Mouse (Mus musculus) E14TG2a.4 (cell line): ENCODE data around the gene 4930470P17Rik.

Experiments
- CTCF ChIP-seq: conservative IDR thresholded peaks from 2 replicates; pipeline ENCODE4 v1.5.1; 2014; ENCODE audit warnings: low read length
- NANOG ChIP-seq: IDR thresholded peaks from 2 replicates; pipeline ENCODE4 v1.6.1; 2014; ENCODE audit warnings: borderline replicate concordance, low read length, mixed read lengths
- POU5F1 ChIP-seq: IDR thresholded peaks from 2 replicates; pipeline ENCODE4 v1.6.1; 2014; ENCODE audit warnings: low read length, borderline replicate concordance

- TF ChIP-seq CTCF = no peak
- TF ChIP-seq NANOG = no peak
- no peak for TF ChIP-seq POU5F1
Measured at GRCm38 (mm10) chr2:170584678-170585077, 17.1 kb downstream of the 4930470P17Rik start.
